Mouse (Mus musculus): ENCODE results near the gene Itgb5.
A peak's percentile ranks its signal among the peaks of the same experiment; 100 is the strongest.

Gene Itgb5

GRCm38 (mm10) chr16:33829301-33829831, at the start of gene Itgb5:
Itgb5 (plus strand) TSS chr16:33829665.
- peak; percentile 67 for DNase-seq (ENCODE audit: low spot score)

GRCm38 (mm10) chr16:33781789-33782728, 47.4 kb upstream of the Itgb5 start:
- DNase-seq (ENCODE audit: low spot score) = no peak

GRCm38 (mm10) chr16:33782729-33783091, 46.8 kb upstream of the Itgb5 start:
- DNase-seq (ENCODE audit: low spot score) = no peak

- DNase-seq (ENCODE audit: low spot score) = no peak
Measured at GRCm38 (mm10) chr16:33784547-33784946, 44.9 kb upstream of the Itgb5 start.

GRCm38 (mm10) chr16:33785092-33785704, 44.3 kb upstream of the Itgb5 start:
- no peak for DNase-seq (ENCODE audit: low spot score)

GRCm38 (mm10) chr16:33786657-33787390, 42.6 kb upstream of the Itgb5 start:
- no peak for DNase-seq (ENCODE audit: low spot score)

GRCm38 (mm10) chr16:33793846-33794791, 35.3 kb upstream of the Itgb5 start, which contains the start of gene Muc13:
Muc13 (plus strand) TSS chr16:33794037.
- no peak for DNase-seq (ENCODE audit: low spot score)

- no peak for DNase-seq (ENCODE audit: low spot score)
Measured at GRCm38 (mm10) chr16:33795106-33795505, 34.4 kb upstream of the Itgb5 start.

GRCm38 (mm10) chr16:33795887-33796286, 33.6 kb upstream of the Itgb5 start:
- no peak for DNase-seq (ENCODE audit: low spot score)

- no peak for DNase-seq (ENCODE audit: low spot score)
Measured at GRCm38 (mm10) chr16:33796756-33797155, 32.7 kb upstream of the Itgb5 start.

GRCm38 (mm10) chr16:33797860-33798259, 31.6 kb upstream of the Itgb5 start:
- no peak for DNase-seq (ENCODE audit: low spot score)

GRCm38 (mm10) chr16:33810002-33810401, 19.5 kb upstream of the Itgb5 start:
- no peak for DNase-seq (ENCODE audit: low spot score)

GRCm38 (mm10) chr16:33818413-33819165, 10.9 kb upstream of the Itgb5 start:
- DNase-seq (ENCODE audit: low spot score) = no peak

- peak; percentile 48 for DNase-seq (ENCODE audit: low spot score)
Measured at GRCm38 (mm10) chr16:33820269-33821178, 8.9 kb upstream of the Itgb5 start.

GRCm38 (mm10) chr16:33824603-33825002, 4.9 kb upstream of the Itgb5 start:
- DNase-seq (ENCODE audit: low spot score) = no peak

GRCm38 (mm10) chr16:33828496-33828895, 969 bp upstream of the Itgb5 start:
- DNase-seq (ENCODE audit: low spot score) = no peak

- peak; percentile 36 for DNase-seq (ENCODE audit: low spot score)
Measured at GRCm38 (mm10) chr16:33829842-33830511, 512 bp downstream of the Itgb5 start.

- DNase-seq (ENCODE audit: low spot score) = no peak
Measured at GRCm38 (mm10) chr16:33830512-33831105, 1.1 kb downstream of the Itgb5 start.

Data from ovary, adult 18-20 months (tissue).